Mouse (Mus musculus) G1E (cell line): Measurements from ENCODE around the gene Zfp36l2. TPM values are rescaled to one million over a fixed set of nuclear protein-coding genes. Genes with fewer than 3 reads are reported as not detected.
A peak's percentile ranks its signal among the peaks of the same experiment; 100 is the strongest.

Experiments
- ATAC-seq: 2 replicates; pipeline ENCODE4 v1.8.0; 2016; ENCODE audit warnings: mild to moderate bottlenecking; ENCODE audit not compliant: insufficient number of reproducible peaks, poor library complexity, low FRiP score, severe bottlenecking; ENCODE audit errors: extremely low read depth
- DNase-seq: peaks from one replicate; pipeline ENCODE4 v3.0.0; 2012; ENCODE audit warnings: low spot score
- H3K27me3 ChIP-seq: 2 replicates; pipeline ENCODE4 v1.6.1; 2012; ENCODE audit warnings: mild to moderate bottlenecking, low read length, inconsistent platforms; ENCODE audit not compliant: insufficient read depth
- H3K36me3 ChIP-seq: replicated peaks from 2 replicates; pipeline ENCODE3; 2012; ENCODE audit warnings: mild to moderate bottlenecking, inconsistent platforms
- H3K4me1 ChIP-seq: 2 replicates; pipeline ENCODE4 v1.6.1; 2012; ENCODE audit warnings: low read depth, low read length, inconsistent platforms, mixed read lengths; ENCODE audit not compliant: insufficient read depth
- H3K4me3 ChIP-seq: 2 replicates; pipeline ENCODE4 v1.5.1; 2012; ENCODE audit warnings: low read depth, mild to moderate bottlenecking, inconsistent platforms, low read length, moderate library complexity, mixed read lengths
- H3K9me3 ChIP-seq: replicated peaks from 2 replicates; pipeline ENCODE4 v1.6.1; 2012; ENCODE audit warnings: inconsistent platforms
- CTCF ChIP-seq: IDR thresholded peaks from 2 replicates; pipeline ENCODE4 v1.5.1; 2012; ENCODE audit warnings: low read depth, low read length, inconsistent platforms, mixed read lengths
- GATA1 ChIP-seq: IDR thresholded peaks from 2 replicates; pipeline ENCODE4 v1.6.1; 2012; ENCODE audit warnings: borderline replicate concordance, low read length, inconsistent platforms, mixed read lengths
- GATA2 ChIP-seq: IDR thresholded peaks from 2 replicates; pipeline ENCODE4 v1.6.1; 2012; ENCODE audit warnings: low read depth, low read length, inconsistent platforms, borderline replicate concordance
- POLR2AphosphoS5 ChIP-seq: IDR thresholded peaks from 2 replicates; pipeline ENCODE4 v1.6.1; 2012; ENCODE audit warnings: low read depth, low read length, inconsistent platforms; ENCODE audit not compliant: insufficient replicate concordance
- TAL1 ChIP-seq: conservative IDR thresholded peaks from 2 replicates; pipeline ENCODE4 v1.6.1; 2012; ENCODE audit warnings: low read depth, low read length, inconsistent platforms, mixed read lengths
- polyA plus RNA-seq: library from polyadenylated mRNA; stranded (reverse); fragments of >175 nt; gene quantifications from 2 replicates; pipeline ENCODE4 v1.2.3, GENCODE M21; 2012
- total RNA-seq, 2 experiments: library from RNA; stranded (forward) in 1 of 2; stranded (reverse) in 1 of 2; fragments of 200-1000 nt in 1 of 2; fragments of >200 nt in 1 of 2; fragmentation: Nextera tagmentation in 1 of 2; gene quantifications; 2 replicates each; pipeline ENCODE4 v1.2.3; 2014 to 2017

Zfp36l2 gene
- total and polyA plus RNA-seq, 3 experiments, result 112 to 884 (median 417) TPM

DNA sequence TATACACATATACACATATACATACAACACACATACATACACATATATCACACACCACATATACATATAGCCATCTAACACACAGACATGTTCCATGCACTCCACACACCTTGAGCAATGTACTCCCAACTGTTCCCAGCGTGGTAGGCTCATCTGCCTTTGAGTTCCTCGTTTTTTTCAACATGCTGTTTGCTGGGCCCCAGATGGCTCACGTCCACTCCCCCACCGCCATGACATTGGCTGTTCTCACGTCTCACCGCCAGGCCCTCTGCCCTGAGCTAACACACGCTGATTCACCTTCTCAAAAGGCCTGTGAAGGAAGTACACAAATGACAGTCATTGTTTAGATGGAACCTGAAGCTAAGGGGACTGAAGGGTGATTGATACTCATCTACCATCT lies 52.5 kb downstream of the Zfp36l2 start:
- ATAC-seq, result peak; percentile 46

More for the DNA sequence above, 52.5 kb downstream of the Zfp36l2 start:
- H3K36me3 ChIP-seq, result no peaks in the 10 kb centered on the region
- no peak for DNase-seq
- peaks cover 65% of the 10 kb centered on the region for H3K4me1 ChIP-seq
- no peak overlapping the region for H3K4me3 ChIP-seq
- H3K27me3 ChIP-seq, result no peaks in the 10 kb centered on the region
- TF ChIP-seq CTCF, result no peak
- no peak for TF ChIP-seq POLR2AphosphoS5
- TF ChIP-seq GATA2, result no peak
- TF ChIP-seq TAL1, result no peak
- no peak for TF ChIP-seq GATA1
- no peaks in the 10 kb centered on the region for H3K9me3 ChIP-seq
